Mouse (Mus musculus) thymus, adult 18-20 months (tissue): ENCODE measurements around the gene Tbc1d8.

ENCODE experiments used
- DNase-seq, 2 experiments: peaks; one replicate each; pipeline ENCODE4 v3.0.0; 2022; ENCODE audit warnings: mixed read lengths in 2 of 2

The Tbc1d8 gene

GRCm38 (mm10) chr1:39361754-39362514 lies 116.6 kb downstream of the Tbc1d8 start:
- DNase-seq = no peak

DNA sequence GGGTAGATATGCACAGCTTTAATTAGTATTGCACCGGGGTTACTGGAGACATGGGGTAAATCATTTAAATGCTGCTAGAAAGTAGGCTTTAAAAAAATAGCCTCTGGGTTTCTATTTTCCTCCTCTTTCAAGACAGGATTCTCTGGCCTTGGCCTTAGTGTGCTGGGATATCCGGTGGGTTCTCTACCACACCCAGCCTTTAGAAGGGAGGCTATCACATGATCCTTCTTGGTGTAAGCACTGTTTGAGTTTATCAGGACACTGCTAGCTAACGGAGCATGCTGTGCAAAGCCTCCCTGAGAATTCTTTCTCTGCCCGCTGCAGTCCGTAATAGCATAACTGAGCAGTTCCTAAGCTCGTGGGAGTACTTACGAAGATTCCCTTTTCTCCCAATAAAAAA lies 129.1 kb downstream of the Tbc1d8 start:
- DNase-seq = no peak

DNA sequence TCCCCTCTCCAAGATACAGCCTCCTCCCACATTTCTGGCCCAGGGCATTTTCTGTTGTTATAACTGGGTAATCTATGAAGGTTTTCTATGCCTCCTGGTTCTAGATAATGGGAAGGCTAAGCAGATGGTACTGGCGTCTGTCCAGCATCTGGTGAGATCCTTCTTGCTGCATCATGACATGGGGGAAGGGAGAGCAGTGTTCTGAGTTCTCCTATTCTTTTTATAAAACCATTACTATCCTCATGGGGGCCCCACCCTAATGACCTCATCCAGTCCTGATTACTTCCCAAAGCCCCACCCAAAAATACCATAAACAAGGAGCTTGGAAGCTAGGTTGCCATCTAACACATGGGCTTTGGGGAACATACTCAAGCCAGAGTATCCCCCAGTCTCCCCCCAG lies 129.6 kb downstream of the Tbc1d8 start:
- no peak for DNase-seq

GRCm38 (mm10) chr1:39344981-39345600 lies 133.5 kb downstream of the Tbc1d8 start:
- peak; percentile 25 to 30 for DNase-seq

- no peak for DNase-seq
Observed at GRCm38 (mm10) chr1:39343242-39343641, 135.3 kb downstream of the Tbc1d8 start.

DNA sequence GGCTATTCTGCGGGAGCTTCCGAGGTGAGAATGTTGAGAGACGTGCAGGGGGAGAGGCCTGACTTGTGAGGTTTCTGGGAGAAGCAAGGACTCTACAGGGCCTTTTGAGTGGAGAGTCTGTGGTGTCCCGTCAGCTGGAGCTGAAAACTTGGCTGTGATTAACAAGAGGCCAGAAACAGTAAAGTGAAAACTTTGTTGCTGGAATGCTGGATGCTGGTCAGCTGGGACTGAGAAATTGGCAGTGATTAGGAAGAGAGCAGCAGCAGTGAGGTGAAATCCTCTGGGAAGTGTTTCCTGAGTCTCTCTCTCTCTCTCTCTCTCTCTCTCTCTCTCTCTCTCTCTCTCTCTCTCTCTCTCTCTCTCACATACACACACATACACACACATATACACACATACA lies 136.7 kb downstream of the Tbc1d8 start:
- no peak for DNase-seq

GRCm38 (mm10) chr1:39340647-39341046 lies 137.9 kb downstream of the Tbc1d8 start:
- peak; percentile 18 to 26 for DNase-seq

GRCm38 (mm10) chr1:39340156-39340555 lies 138.4 kb downstream of the Tbc1d8 start:
- no peak for DNase-seq

DNA sequence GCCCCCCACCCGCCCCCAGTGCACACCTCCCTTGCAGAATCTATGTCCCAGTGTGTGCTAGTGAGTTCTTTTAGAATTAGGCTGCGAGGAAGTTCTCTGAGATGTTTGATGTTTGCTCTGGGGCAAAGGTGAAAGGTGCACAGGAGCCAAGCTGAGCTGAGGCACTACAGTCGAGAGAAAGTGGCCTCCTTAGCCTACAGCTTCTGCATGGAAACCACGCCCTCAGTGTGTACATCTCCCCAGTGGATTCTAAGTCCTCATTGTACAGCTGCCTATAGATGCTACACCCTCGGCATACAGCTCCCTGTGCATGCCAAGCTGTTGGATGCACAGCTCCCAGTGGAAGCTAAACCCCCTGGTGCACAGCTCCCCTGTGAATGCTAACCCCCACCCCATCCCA lies 139.1 kb downstream of the Tbc1d8 start:
- no peak for DNase-seq

GRCm38 (mm10) chr1:39338831-39339230 lies 139.7 kb downstream of the Tbc1d8 start:
- no peak for DNase-seq

GRCm38 (mm10) chr1:39336788-39337187 lies 141.8 kb downstream of the Tbc1d8 start:
- DNase-seq = no peak

- DNase-seq = no peak
Observed at GRCm38 (mm10) chr1:39335561-39336196, 142.9 kb downstream of the Tbc1d8 start.

DNA sequence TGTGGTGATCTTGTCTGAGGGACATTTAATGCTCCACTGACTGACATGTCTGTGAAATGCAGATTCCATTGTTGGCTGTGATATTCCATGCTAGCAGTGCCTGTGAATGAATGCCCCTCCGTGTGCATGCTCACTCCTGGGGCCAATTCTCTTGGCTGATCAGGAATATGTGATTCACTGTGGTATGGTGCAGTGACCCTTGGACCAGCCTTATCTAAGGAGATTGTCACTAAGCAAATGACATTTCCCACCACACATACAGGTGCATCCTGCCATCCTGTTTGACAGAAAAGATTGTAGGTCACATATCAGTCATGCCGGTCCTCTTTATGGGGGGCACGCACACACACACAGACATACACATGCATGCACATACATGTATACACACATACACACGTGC lies 146.1 kb downstream of the Tbc1d8 start:
- no peak for DNase-seq

GRCm38 (mm10) chr1:39330857-39331594 lies 147.5 kb downstream of the Tbc1d8 start:
- no peak for DNase-seq

GRCm38 (mm10) chr1:39327546-39327945 lies 151.0 kb downstream of the Tbc1d8 start:
- DNase-seq = no peak

- no peak for DNase-seq
Observed at GRCm38 (mm10) chr1:39325228-39325627, 153.3 kb downstream of the Tbc1d8 start.

- DNase-seq = no peak
Observed at GRCm38 (mm10) chr1:39321954-39322353, 156.6 kb downstream of the Tbc1d8 start.
